Mouse (Mus musculus) heart, adult 2 months (tissue): Measurements from ENCODE around the gene Taok1.

Source experiments
- CTCF ChIP-seq: fragments of 200-600 bp; IDR thresholded peaks from 2 replicates; pipeline ENCODE4 v1.8.1; 2022; ENCODE audit warnings: antibody characterized with exemption, mild to moderate bottlenecking, moderate library complexity
- POLR2A ChIP-seq: fragments of 200-500 bp; IDR thresholded peaks from 2 replicates; pipeline ENCODE4 v1.6.1; 2011; ENCODE audit warnings: mild to moderate bottlenecking, low read depth, low read length, control low read depth; ENCODE audit not compliant: insufficient read depth

- no peak for TF ChIP-seq CTCF
- TF ChIP-seq POLR2A: no peak
Measured at GRCm38 (mm10) chr11:77483510-77484255, 123.9 kb downstream of the Taok1 start.
